Mouse (Mus musculus) neural tube, embryonic 11.5 days (tissue): Measurements from ENCODE around the gene Wasl. TPM values are rescaled to one million over a fixed set of nuclear protein-coding genes. Genes with fewer than 3 reads are reported as not detected.

ENCODE experiments used
- ATAC-seq: fragments of 200-750 bp; cut with Nextera tagmentation; 2 replicates; pipeline ENCODE4 v1.8.0; 2017; ENCODE audit warnings: moderate number of reproducible peaks, mild to moderate bottlenecking, moderate TSS enrichment, moderate library complexity; ENCODE audit not compliant: insufficient read depth, low FRiP score, low TSS enrichment
- DNase-seq: peaks from one replicate; pipeline ENCODE4 v3.0.0-alpha.2; 2015; ENCODE audit warnings: low spot score
- H3K27ac ChIP-seq: fragments of 300-500 bp; sonication (generic); 2 replicates; pipeline ENCODE4 v1.5.1; 2014; ENCODE audit warnings: low read depth, mild to moderate bottlenecking, low read length
- H3K27me3 ChIP-seq: fragments of 300-500 bp; sonication (generic); 2 replicates; pipeline ENCODE4 v1.6.1; 2014; ENCODE audit warnings: mild to moderate bottlenecking, low read length, mixed read lengths; ENCODE audit not compliant: control insufficient read depth, insufficient read depth
- H3K36me3 ChIP-seq: fragments of 300-500 bp; sonication (generic); 2 replicates; pipeline ENCODE4 v1.6.1; 2014; ENCODE audit warnings: mild to moderate bottlenecking, low read length, moderate library complexity, mixed read lengths; ENCODE audit not compliant: control insufficient read depth, insufficient read depth
- H3K4me1 ChIP-seq: fragments of 300-500 bp; sonication (generic); 2 replicates; pipeline ENCODE4 v1.6.1; 2014; ENCODE audit warnings: low read length, mixed read lengths; ENCODE audit not compliant: control insufficient read depth, insufficient read depth
- H3K4me2 ChIP-seq: fragments of 300-500 bp; sonication (generic); 2 replicates; pipeline ENCODE4 v1.6.1; 2014; ENCODE audit warnings: low read depth, mild to moderate bottlenecking, moderate library complexity
- H3K4me3 ChIP-seq: fragments of 300-500 bp; sonication (generic); 2 replicates; pipeline ENCODE4 v1.5.1; 2014; ENCODE audit warnings: low read depth, low read length
- H3K9ac ChIP-seq: fragments of 300-500 bp; sonication (generic); 2 replicates; pipeline ENCODE4 v1.6.1; 2014; ENCODE audit warnings: mild to moderate bottlenecking, low read length
- H3K9me3 ChIP-seq: fragments of 300-500 bp; sonication (generic); 2 replicates; pipeline ENCODE4 v1.6.1; 2016; ENCODE audit warnings: low read length; ENCODE audit not compliant: control insufficient read depth
- WGBS: fragments of 180-500 bp; shearing (Covaris S2); extraction: QIAGEN DNeasy Blood & Tissue Kit; methylation state at CpG from one replicate; pipeline ENCODE4 v1.1.7; 2014; 5-methylcytosine and 5-hydroxymethylcytosine counted together
- polyA plus RNA-seq: library from polyadenylated mRNA; unstranded; fragments of >200 nt; fragmentation: Nextera tagmentation; extraction: Ambion mirVana; gene quantifications from 2 replicates; pipeline ENCODE4 v1.2.1, GENCODE M21; 2014

Wasl gene
- polyA plus RNA-seq, 1 experiment from 2014 or later: 46.2 TPM

- no peak overlapping the region for H3K9ac ChIP-seq
- no peak overlapping the region for H3K4me2 ChIP-seq
- ATAC-seq (no peak), DNase-seq (no peak)
- no peaks in the 10 kb centered on the region for H3K27me3 ChIP-seq
- no peak overlapping the region for H3K27ac ChIP-seq
- H3K9me3 ChIP-seq: no peaks in the 10 kb centered on the region
- 97% methylated on average over 6 of the region's 6 CpGs for WGBS
- no peaks in the 10 kb centered on the region for H3K4me1 ChIP-seq
- H3K4me3 ChIP-seq: no peak overlapping the region
- H3K36me3 ChIP-seq: no peaks in the 10 kb centered on the region; the same call in 1 of the 2 replicates
Observed at GRCm38 (mm10) chr6:24613346-24613745, 51.5 kb downstream of the Wasl start.

GRCm38 (mm10) chr6:24612074-24612755, 52.6 kb downstream of the Wasl start:
- Histone ChIP-seq H3K36me3 (no peaks in the 10 kb centered on the region; the same call in 1 of the 2 replicates), H3K9me3 (no peaks in the 10 kb centered on the region), H3K9ac (no peak overlapping the region), H3K4me1 (no peaks in the 10 kb centered on the region), H3K27me3 (no peaks in the 10 kb centered on the region), H3K4me3 (no peak overlapping the region), H3K27ac (no peak overlapping the region), H3K4me2 (no peak overlapping the region)
- DNase-seq (no peak), ATAC-seq (no peak)
- WGBS: 90% methylated on average over 7 of the region's 7 CpGs

GRCm38 (mm10) chr6:24610358-24610757, 54.5 kb downstream of the Wasl start:
- Histone ChIP-seq H3K9me3 (no peaks in the 10 kb centered on the region), H3K27me3 (no peaks in the 10 kb centered on the region), H3K36me3 (no peaks in the 10 kb centered on the region), H3K27ac (no peak overlapping the region), H3K4me3 (no peak overlapping the region), H3K9ac (no peak overlapping the region), H3K4me1 (no peaks in the 10 kb centered on the region), H3K4me2 (no peak overlapping the region)
- ATAC-seq: no peak
- 85% methylated on average over 4 of the region's 4 CpGs for WGBS
- no peak for DNase-seq

GRCm38 (mm10) chr6:24609531-24609930, 55.3 kb downstream of the Wasl start:
- Histone ChIP-seq H3K4me2 (no peak overlapping the region), H3K9me3 (no peaks in the 10 kb centered on the region), H3K4me1 (no peaks in the 10 kb centered on the region), H3K36me3 (no peaks in the 10 kb centered on the region), H3K27ac (no peak overlapping the region), H3K9ac (no peak overlapping the region), H3K4me3 (no peak overlapping the region), H3K27me3 (no peaks in the 10 kb centered on the region)
- no peak for DNase-seq
- ATAC-seq: no peak
- 68% methylated on average over 4 of the region's 4 CpGs for WGBS

- H3K36me3 ChIP-seq: no peaks in the 10 kb centered on the region
- no peak for ATAC-seq
- WGBS: 93% methylated on average over 3 of the region's 3 CpGs
- H3K9ac ChIP-seq: no peak overlapping the region
- no peak overlapping the region for H3K27ac ChIP-seq
- H3K4me3 ChIP-seq: no peak overlapping the region
- H3K27me3 ChIP-seq: no peaks in the 10 kb centered on the region
- no peak overlapping the region for H3K4me2 ChIP-seq
- no peaks in the 10 kb centered on the region for H3K4me1 ChIP-seq
- DNase-seq: no peak
- H3K9me3 ChIP-seq: no peaks in the 10 kb centered on the region
Observed at GRCm38 (mm10) chr6:24608682-24609081, 56.1 kb downstream of the Wasl start.

GRCm38 (mm10) chr6:24608129-24608528, 56.7 kb downstream of the Wasl start:
- 81% methylated on average over 4 of the region's 4 CpGs for WGBS
- Histone ChIP-seq H3K4me2 (no peak overlapping the region), H3K4me3 (no peak overlapping the region), H3K9ac (no peak overlapping the region), H3K36me3 (no peaks in the 10 kb centered on the region), H3K9me3 (no peaks in the 10 kb centered on the region), H3K27me3 (no peaks in the 10 kb centered on the region), H3K4me1 (no peaks in the 10 kb centered on the region), H3K27ac (no peak overlapping the region)
- ATAC-seq: no peak
- no peak for DNase-seq

- WGBS: 92% methylated on average over 15 of the region's 15 CpGs
- no peaks in the 10 kb centered on the region for H3K4me1 ChIP-seq
- no peak overlapping the region for H3K9ac ChIP-seq
- DNase-seq (no peak), ATAC-seq (no peak)
- no peak overlapping the region for H3K4me2 ChIP-seq
- no peaks in the 10 kb centered on the region for H3K9me3 ChIP-seq
- H3K4me3 ChIP-seq: no peak overlapping the region
- H3K27me3 ChIP-seq: no peaks in the 10 kb centered on the region
- no peak overlapping the region for H3K27ac ChIP-seq
- no peaks in the 10 kb centered on the region for H3K36me3 ChIP-seq
Observed at GRCm38 (mm10) chr6:24607531-24607930, 57.3 kb downstream of the Wasl start.

- 88% methylated on average over 10 of the region's 10 CpGs for WGBS
- no peaks in the 10 kb centered on the region for H3K9me3 ChIP-seq
- ATAC-seq (no peak), DNase-seq (no peak)
- H3K4me1 ChIP-seq: no peaks in the 10 kb centered on the region
- no peak overlapping the region for H3K4me3 ChIP-seq
- no peak overlapping the region for H3K27ac ChIP-seq
- no peak overlapping the region for H3K4me2 ChIP-seq
- H3K27me3 ChIP-seq: no peaks in the 10 kb centered on the region
- H3K9ac ChIP-seq: no peak overlapping the region
- no peaks in the 10 kb centered on the region for H3K36me3 ChIP-seq
Observed at GRCm38 (mm10) chr6:24606512-24606911, 58.3 kb downstream of the Wasl start.

- Histone ChIP-seq H3K9me3 (no peaks in the 10 kb centered on the region), H3K4me1 (no peaks in the 10 kb centered on the region), H3K4me3 (no peak overlapping the region), H3K27me3 (no peaks in the 10 kb centered on the region), H3K27ac (no peak overlapping the region), H3K36me3 (no peaks in the 10 kb centered on the region), H3K9ac (no peak overlapping the region), H3K4me2 (no peak overlapping the region)
- DNase-seq (no peak), ATAC-seq (no peak)
- 89% methylated on average over 8 of the region's 8 CpGs for WGBS
Observed at GRCm38 (mm10) chr6:24605631-24606030, 59.2 kb downstream of the Wasl start.
